Mouse (Mus musculus): ENCODE measurements at regions not wholly inside any gene's neighbourhood (a gene's known extent, or its start where the extent isn't known, plus 50 kb on each side); places are given as distances from the start of the nearest gene placed in this dataset.

GRCm38 (mm10) chrX:105346420-105346819 lies 153.2 kb upstream of the Cypt2 start:
- DNase-seq = no peak

GRCm38 (mm10) chrX:105366284-105366683 lies 133.3 kb upstream of the Cypt2 start:
- DNase-seq = no peak

- DNase-seq = no peak
Observed at GRCm38 (mm10) chrX:105367979-105368378, 131.6 kb upstream of the Cypt2 start.

GRCm38 (mm10) chrX:105390506-105390905 lies 109.1 kb upstream of the Cypt2 start:
- DNase-seq = no peak

GRCm38 (mm10) chrX:105391029-105391428 lies 108.5 kb upstream of the Cypt2 start:
- peak in 1 of 2 experiments; percentile 19 for DNase-seq

- DNase-seq = peak; percentile 81
Observed at GRCm38 (mm10) chrX:105391680-105392462, 107.7 kb upstream of the Cypt2 start.

- DNase-seq = no peak
Observed at GRCm38 (mm10) chrX:105393259-105393658, 106.3 kb upstream of the Cypt2 start.

GRCm38 (mm10) chrX:105413351-105413750 lies 86.2 kb upstream of the Cypt2 start:
- no peak for DNase-seq

- no peak for DNase-seq
Observed at GRCm38 (mm10) chrX:105420976-105421375, 78.6 kb upstream of the Cypt2 start.

Data from cerebellum, postnatal 36 days (tissue).